Mouse (Mus musculus): Measurements from ENCODE around the gene Lrrc10b. TPM values are rescaled to one million over a fixed set of nuclear protein-coding genes. Genes with fewer than 3 reads are reported as not detected.

The Lrrc10b gene
- polyA plus RNA-seq, 1 experiment from 2014 or later, result 0.29 TPM

DNA sequence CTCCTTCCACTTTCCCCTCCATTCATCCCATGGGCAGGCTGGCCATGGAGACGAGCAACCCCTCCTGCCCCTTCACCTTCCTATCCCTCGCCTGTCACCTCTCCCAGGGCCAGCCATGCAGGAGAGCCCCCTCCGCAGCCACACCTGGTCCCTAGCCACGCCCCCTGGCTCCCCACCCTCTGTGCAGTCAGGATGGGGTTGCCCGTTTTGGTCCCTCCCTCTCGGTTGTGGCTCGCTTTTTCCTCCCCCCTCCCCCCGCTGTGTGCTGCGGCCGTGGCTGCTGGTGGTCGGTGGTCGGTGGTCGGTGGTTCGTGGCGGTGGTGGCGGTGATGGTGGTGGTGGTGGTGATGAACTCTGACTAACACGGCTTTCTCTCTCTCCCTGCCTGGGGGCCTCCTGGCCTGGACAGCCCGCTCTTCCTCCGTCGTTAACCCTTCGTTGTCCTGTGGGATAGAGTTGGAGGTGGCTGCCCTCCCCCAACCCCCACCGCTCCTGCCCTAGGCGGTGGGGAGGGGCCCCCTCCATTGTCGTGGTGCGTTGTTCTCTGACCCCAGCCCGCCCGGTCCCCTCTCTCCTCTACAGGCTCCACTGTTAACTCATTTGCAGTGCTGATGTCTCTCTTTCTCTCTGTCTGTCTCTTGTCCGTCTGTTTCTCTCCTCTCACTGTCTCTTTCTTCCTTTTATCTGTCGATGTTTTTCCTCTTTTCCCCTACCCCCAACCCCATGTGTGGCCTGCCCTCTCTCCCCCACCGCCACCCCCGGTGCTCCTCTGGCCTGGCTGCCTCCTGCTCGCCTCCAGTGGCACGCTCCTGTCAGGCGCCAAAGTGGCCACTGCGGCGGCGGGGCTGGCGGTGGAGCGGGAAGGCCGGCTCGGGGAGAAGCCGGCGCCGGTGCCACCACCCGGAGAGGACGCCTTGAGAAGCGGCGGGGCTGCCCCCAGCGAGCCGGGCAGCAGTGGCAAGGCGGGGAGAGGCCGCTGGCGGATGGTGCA lies 35.0 kb downstream of the Lrrc10b start:
- WGBS, result 2% methylated on average over 53 of the region's 53 CpGs
- H3K27me3 ChIP-seq (replicated peaks; ENCODE audit: low read depth, poor library complexity, severe bottlenecking), result peaks cover 87% of the 10 kb centered on the region
- peak; percentile 54 for DNase-seq (ENCODE audit: low spot score)
- H3K27ac ChIP-seq (replicated peaks), result peak overlapping the region; percentile 73
- H3K36me3 ChIP-seq (replicated peaks), result no peaks in the 10 kb centered on the region
- no peaks in the 10 kb centered on the region for H3K9me3 ChIP-seq
- peaks cover 52% of the 10 kb centered on the region for H3K4me1 ChIP-seq
- peak overlapping the region; percentile 55 for H3K4me3 ChIP-seq

DNA sequence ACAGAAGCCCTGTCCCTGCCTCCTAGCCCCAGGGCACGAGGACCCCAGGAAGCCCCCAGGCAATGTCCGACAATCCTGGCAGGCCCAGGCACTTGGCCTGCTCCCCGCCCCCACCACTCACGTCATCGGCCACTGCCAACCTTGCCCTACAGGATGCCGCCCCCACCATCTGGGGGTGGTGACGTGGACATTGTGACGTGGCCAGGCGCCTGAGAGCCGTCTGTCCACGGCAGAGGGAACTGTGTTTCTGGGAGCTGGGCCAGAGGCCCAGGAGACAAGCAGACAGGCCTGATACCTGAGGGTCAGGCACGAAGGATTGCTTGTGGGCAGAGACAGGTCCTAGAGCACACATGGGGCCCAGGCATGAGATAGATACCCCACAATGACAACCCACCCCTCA lies 39.8 kb downstream of the Lrrc10b start:
- Histone ChIP-seq H3K9me3 (no peaks in the 10 kb centered on the region), H3K27me3 (replicated peaks; ENCODE audit: low read depth, poor library complexity, severe bottlenecking) (peaks cover 64% of the 10 kb centered on the region), H3K4me3 (no peak overlapping the region), H3K27ac (replicated peaks) (no peak overlapping the region), H3K4me1 (peaks cover 43% of the 10 kb centered on the region), H3K36me3 (replicated peaks) (no peaks in the 10 kb centered on the region)
- WGBS, result 77% methylated on average over 12 of the region's 12 CpGs
- no peak for DNase-seq (ENCODE audit: low spot score)

DNA sequence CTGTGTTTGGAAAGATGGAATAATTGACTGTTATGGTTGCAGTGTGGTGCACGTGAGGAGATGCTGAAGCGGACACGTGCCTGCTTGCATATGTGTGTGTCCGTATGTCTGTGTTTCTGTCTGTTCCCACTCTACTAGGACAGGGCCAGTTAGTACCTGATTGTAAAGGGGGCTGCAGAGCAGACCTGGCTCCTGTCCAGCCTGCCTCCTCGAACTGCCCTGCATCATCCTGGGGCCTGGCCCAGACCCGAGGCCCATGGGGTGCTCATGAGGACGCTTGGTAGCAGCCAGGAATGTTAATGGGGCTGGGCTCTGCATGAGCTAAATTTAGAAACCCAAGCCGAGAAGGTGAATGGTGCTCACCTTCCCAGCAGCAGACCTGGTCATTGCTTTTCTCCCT lies 40.4 kb downstream of the Lrrc10b start:
- Histone ChIP-seq H3K4me3 (no peak overlapping the region), H3K27me3 (replicated peaks; ENCODE audit: low read depth, poor library complexity, severe bottlenecking) (peaks cover 64% of the 10 kb centered on the region), H3K4me1 (peaks cover 38% of the 10 kb centered on the region), H3K36me3 (replicated peaks) (no peaks in the 10 kb centered on the region), H3K27ac (replicated peaks) (no peak overlapping the region), H3K9me3 (no peaks in the 10 kb centered on the region)
- DNase-seq (ENCODE audit: low spot score), result no peak
- WGBS, result 61% methylated on average over 8 of the region's 8 CpGs

- Histone ChIP-seq H3K4me3 (no peak overlapping the region), H3K4me1 (peaks cover 27% of the 10 kb centered on the region), H3K27me3 (replicated peaks; ENCODE audit: low read depth, poor library complexity, severe bottlenecking) (peaks cover 52% of the 10 kb centered on the region), H3K27ac (replicated peaks) (no peak overlapping the region), H3K36me3 (replicated peaks) (no peaks in the 10 kb centered on the region), H3K9me3 (no peaks in the 10 kb centered on the region)
- 71% methylated on average over 5 of the region's 5 CpGs for WGBS
- no peak for DNase-seq (ENCODE audit: low spot score)
Observed at GRCm38 (mm10) chr19:10415508-10415907, 41.8 kb downstream of the Lrrc10b start.

- Histone ChIP-seq H3K27me3 (replicated peaks; ENCODE audit: low read depth, poor library complexity, severe bottlenecking) (peaks cover 37% of the 10 kb centered on the region), H3K27ac (replicated peaks) (peak overlapping the region; percentile 75), H3K9me3 (no peaks in the 10 kb centered on the region), H3K4me3 (peak overlapping the region; percentile 53), H3K4me1 (peaks cover 27% of the 10 kb centered on the region), H3K36me3 (replicated peaks) (no peaks in the 10 kb centered on the region)
- DNase-seq (ENCODE audit: low spot score), result peak; percentile 90
- under 1% methylated on average over 19 of the region's 19 CpGs for WGBS
Observed at GRCm38 (mm10) chr19:10413701-10414242, 43.5 kb downstream of the Lrrc10b start.

Other genes starting within 250 kb of the Lrrc10b start
- 4.2 TPM in 2 replicates for gene Myrf, start 216.7 kb downstream of the Lrrc10b start, polyA plus RNA-seq (2016; fragmentation: Nextera tagmentation; extraction: Ambion mirVana)
- gene Dagla, start 152.6 kb downstream of the Lrrc10b start, polyA plus RNA-seq (2016; fragmentation: Nextera tagmentation; extraction: Ambion mirVana), result 2.2 and 2.4 TPM in 2 replicates
- gene Syt7, start 68.4 kb downstream of the Lrrc10b start, polyA plus RNA-seq (2016; fragmentation: Nextera tagmentation; extraction: Ambion mirVana), result 0.44 and 0.64 TPM in 2 replicates
- gene Ppp1r32, start 25.5 kb upstream of the Lrrc10b start, polyA plus RNA-seq (2016; fragmentation: Nextera tagmentation; extraction: Ambion mirVana), result 0.29 and 0.39 TPM in 2 replicates
- 54.5 and 55.3 TPM in 2 replicates for gene Cpsf7, start 67.8 kb upstream of the Lrrc10b start, polyA plus RNA-seq (2016; fragmentation: Nextera tagmentation; extraction: Ambion mirVana)
- 62.2 and 64.0 TPM in 2 replicates for gene Sdhaf2, start 68.7 kb upstream of the Lrrc10b start, polyA plus RNA-seq (2016; fragmentation: Nextera tagmentation; extraction: Ambion mirVana)
- gene Tmem216, start 98.8 kb upstream of the Lrrc10b start, polyA plus RNA-seq (2016; fragmentation: Nextera tagmentation; extraction: Ambion mirVana), result 62.2 and 68.6 TPM in 2 replicates
- gene Cyb561a3, start 119.7 kb upstream of the Lrrc10b start, polyA plus RNA-seq (2016; fragmentation: Nextera tagmentation; extraction: Ambion mirVana), result 12.8 and 13.9 TPM in 2 replicates
- 51.1 and 52.6 TPM in 2 replicates for gene Tmem138, start 119.9 kb upstream of the Lrrc10b start, polyA plus RNA-seq (2016; fragmentation: Nextera tagmentation; extraction: Ambion mirVana)
- gene Ddb1, start 147.9 kb upstream of the Lrrc10b start, polyA plus RNA-seq (2016; fragmentation: Nextera tagmentation; extraction: Ambion mirVana), result 483 and 491 TPM in 2 replicates
- 22.1 and 22.4 TPM in 2 replicates for gene Tkfc, start 148.2 kb upstream of the Lrrc10b start, polyA plus RNA-seq (2016; fragmentation: Nextera tagmentation; extraction: Ambion mirVana)
- gene Vwce, start 176.7 kb upstream of the Lrrc10b start, polyA plus RNA-seq (2016; fragmentation: Nextera tagmentation; extraction: Ambion mirVana), result 1.8 and 2.0 TPM in 2 replicates
- not detected in 2 replicates for gene Pga5, start 220.6 kb upstream of the Lrrc10b start, polyA plus RNA-seq (2016; fragmentation: Nextera tagmentation; extraction: Ambion mirVana)
- 37.6 and 40.8 TPM in 2 replicates for gene Vps37c, start 231.3 kb upstream of the Lrrc10b start, polyA plus RNA-seq (2016; fragmentation: Nextera tagmentation; extraction: Ambion mirVana)

Data from embryonic facial prominence, embryonic 10.5 days (tissue).